Mouse (Mus musculus) liver, embryonic 14.5 days (tissue): ENCODE results near the gene Sec16a.

Source experiments
- CTCF ChIP-seq: IDR thresholded peaks from 2 replicates; pipeline ENCODE4 v1.5.1; 2016; ENCODE audit warnings: antibody characterized with exemption, low read depth, control low read depth
- EP300 ChIP-seq: IDR thresholded peaks from 2 replicates; pipeline ENCODE4 v1.6.1; 2016; ENCODE audit warnings: antibody characterized with exemption, low read depth

- TF ChIP-seq EP300 (no peak), CTCF (no peak)
These were observed 40.7 kb upstream of the Sec16a start for GRCm38 (mm10) chr2:26485710-26486109.
